Mouse (Mus musculus) embryo, embryonic 11 days (tissue): ENCODE results near the gene Kctd19.
A peak's percentile ranks its signal among the peaks of the same experiment; 100 is the strongest.

Source experiments
- DNase-seq: peaks from one replicate; pipeline ENCODE4 v3.0.0-alpha.2; 2015

The Kctd19 gene

GRCm38 (mm10) chr8:105419800-105420199 is 6.5 kb upstream of the Kctd19 start:
- DNase-seq, result no peak

DNA sequence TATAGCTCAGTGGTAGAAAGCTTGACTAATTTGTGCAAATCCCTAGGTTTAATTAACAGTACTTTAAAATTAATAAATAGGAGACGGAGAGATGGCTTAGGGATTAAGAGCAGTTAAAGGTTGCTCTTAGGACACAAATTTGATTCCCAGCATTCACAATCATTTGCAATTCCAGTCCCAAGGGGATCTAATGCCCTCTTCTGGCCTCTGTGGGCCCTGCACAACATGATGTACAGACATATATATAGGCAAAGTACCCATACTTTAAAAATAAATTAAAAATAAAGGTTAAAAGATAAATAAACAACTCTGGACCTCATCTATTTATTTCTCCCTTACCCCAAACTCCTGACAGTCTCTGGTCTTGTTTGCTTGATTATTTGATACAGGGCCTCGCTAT is 5.7 kb upstream of the Kctd19 start:
- DNase-seq, result no peak

- no peak for DNase-seq
Measured at GRCm38 (mm10) chr8:105409947-105410346, 3.4 kb downstream of the Kctd19 start.

DNA sequence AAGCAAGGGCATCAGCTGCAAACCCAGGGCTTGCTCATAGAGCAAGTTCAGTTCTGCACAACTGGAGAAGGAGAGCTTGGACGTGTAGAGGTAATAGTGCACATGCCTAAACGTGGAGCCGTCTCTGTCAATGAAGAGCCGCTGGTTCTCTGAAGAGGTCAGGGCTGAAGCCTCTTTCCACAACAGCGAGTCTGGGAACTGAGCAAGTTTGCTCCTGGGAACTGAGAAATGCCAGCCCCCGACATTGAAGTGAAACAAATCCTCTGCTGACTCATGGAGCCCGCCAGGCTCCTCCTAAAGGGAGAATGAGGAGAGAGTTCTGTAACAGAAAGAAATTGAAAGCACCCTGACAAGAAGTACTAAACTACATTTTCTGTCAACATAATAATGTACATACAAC is 5.0 kb downstream of the Kctd19 start:
- no peak for DNase-seq

DNA sequence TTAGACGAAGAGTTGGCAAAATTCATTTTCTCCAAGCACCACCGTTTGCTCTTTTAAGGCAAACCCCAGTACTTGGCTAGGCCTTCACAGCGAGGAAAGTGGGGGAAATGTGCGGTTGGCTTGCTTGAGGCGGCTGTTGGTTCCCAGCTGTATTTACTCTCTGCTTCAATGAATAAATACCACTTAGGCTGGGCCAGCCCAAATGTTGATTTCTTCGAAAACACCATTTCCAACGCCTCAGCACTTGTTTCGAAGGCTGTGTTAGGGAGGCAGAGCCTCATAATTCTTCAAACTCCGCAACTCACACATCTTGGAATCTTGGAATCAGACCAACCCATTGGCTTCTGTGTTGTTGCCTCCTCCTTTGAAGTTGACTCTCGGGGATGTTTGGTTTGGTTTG is 6.9 kb downstream of the Kctd19 start:
- no peak for DNase-seq

DNA sequence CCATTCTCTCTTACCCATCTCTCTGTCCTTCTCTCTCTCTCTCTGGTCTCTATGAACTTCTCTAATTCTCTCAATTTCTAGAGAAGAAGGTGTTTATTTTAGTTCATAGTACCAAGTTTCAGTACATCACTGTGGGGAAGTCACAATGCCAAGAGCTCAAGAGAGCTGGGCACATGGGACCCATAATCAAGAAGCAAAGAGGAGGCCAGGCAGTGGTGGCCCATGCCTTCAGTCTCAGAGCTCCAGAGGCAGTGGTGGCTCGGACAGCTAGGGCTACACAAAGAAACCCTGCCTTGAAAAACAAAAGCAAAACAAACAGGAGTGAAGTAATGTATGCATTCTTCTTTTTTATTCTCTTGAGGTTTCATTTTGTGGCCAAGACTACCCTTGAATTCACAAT is 8.8 kb downstream of the Kctd19 start:
- no peak for DNase-seq

GRCm38 (mm10) chr8:105403467-105403866 is 9.8 kb downstream of the Kctd19 start:
- DNase-seq, result no peak

GRCm38 (mm10) chr8:105400016-105400415 is 13.3 kb downstream of the Kctd19 start:
- DNase-seq, result no peak

GRCm38 (mm10) chr8:105397747-105398146 is 15.6 kb downstream of the Kctd19 start:
- peak; percentile 77 for DNase-seq

- DNase-seq, result no peak
Measured at GRCm38 (mm10) chr8:105393915-105394314, 19.4 kb downstream of the Kctd19 start.

GRCm38 (mm10) chr8:105393089-105393787 is 20.1 kb downstream of the Kctd19 start:
- no peak for DNase-seq

DNA sequence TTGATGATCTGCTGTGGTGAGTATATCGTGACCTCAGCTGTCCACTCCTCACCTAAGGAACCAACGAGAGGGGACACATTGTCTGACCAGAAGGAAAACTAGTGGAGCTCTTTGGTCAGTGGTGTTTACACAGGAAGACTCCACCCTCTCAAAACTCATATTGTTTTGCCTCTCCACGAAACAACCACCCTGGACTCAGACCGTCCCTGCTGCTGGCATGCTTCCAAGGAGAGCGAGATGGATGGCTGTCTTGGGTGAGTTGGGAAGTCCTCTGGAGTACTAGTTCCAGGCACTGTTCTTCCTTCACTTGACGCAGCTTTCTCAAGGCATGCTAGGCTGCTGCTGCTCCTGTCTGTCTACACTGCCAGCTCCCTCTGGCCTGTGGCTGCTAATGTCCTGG is 24.2 kb downstream of the Kctd19 start:
- no peak for DNase-seq

DNA sequence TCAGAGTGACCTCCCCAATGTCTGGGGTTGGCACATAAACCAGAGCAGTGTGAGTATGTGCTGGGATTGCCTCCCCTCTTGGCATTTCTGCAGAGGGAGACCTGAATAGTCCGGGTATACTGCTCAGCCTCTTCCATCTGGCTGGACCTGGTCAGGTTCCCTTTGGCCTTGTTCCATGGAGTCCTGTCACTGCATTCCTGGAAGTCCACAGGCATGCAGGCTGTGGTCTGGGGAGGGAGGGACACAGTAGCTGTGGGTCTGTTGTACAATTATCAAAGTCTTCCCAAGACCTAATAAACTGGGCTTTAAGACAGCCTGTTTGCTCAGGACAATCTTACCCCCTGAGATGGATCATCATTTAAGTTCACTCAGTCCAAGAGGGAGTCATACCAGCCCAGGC is 26.2 kb downstream of the Kctd19 start:
- no peak for DNase-seq

DNA sequence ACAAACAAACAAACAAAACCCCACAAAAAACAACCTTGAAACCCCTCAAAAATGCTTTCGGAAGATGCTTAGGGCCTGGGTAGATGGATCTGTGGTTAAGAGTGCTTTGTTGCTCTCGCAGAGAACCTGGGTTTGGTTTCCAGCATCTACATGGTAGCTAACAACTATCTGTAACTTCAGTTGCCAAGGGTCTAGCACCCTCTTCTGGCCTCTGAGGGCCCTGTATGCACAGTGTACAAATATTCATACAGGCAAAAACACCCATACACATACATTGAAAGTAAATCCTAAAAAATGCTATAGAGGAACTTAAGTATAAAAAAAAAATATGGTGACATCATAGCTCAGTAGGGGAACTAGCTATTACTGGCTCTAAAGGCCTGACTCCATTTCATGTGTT is 29.2 kb downstream of the Kctd19 start:
- no peak for DNase-seq

- no peak for DNase-seq
Measured at GRCm38 (mm10) chr8:105380308-105380707, 33.0 kb downstream of the Kctd19 start.

- no peak for DNase-seq
Measured at GRCm38 (mm10) chr8:105378673-105379072, 34.6 kb downstream of the Kctd19 start.

DNA sequence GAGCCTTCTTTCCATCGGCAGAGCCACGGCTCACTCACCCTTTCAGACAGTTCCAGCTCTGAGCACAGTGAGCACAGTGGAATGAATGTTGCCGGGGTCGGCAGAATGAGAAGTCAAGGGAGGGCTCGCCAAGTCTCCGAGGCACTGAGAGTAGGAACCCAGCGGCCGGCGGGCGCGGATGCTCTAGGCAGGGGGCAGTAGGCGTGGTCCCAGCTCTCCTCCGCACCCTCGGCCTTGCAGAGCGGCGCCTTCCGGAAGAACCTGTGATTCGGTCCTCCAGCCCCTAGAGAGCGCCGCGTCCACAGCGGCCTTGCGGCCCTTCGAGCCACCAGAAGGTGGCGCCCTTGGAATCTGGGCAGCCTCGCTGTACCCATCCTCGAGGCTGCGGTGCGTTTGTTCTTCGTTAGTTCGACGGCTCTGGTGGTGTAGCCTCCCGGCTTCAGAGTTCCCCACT is 38.8 kb downstream of the Kctd19 start:
- peak; percentile 64 for DNase-seq

DNA sequence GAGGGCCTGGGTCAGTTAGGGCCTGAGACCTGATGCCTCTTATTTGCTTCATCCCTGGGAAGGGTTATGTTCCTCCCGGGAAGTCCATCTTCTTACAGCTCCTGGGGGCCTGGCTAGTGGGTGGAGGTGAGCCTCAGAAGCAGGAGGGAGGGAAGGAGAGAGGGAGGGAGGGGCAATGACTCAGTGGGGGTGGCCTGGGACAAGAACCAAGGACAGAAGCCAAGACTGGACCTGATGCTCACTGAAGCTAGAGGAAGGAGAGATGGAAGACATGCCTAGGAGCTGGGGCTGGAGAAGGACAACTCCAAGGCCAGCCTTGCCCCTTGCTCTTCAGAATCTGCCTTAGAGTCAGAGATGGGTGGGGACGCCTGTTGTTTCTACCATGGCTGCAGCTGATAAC is 40.3 kb downstream of the Kctd19 start, which contains the start of gene Plekhg4:
TSS of gene Plekhg4 (plus strand) at position 243 of the 400 bp plus-strand sequence.
- DNase-seq, result no peak

GRCm38 (mm10) chr8:105372473-105372872 is 40.8 kb downstream of the Kctd19 start:
- no peak for DNase-seq

- no peak for DNase-seq
Measured at GRCm38 (mm10) chr8:105367107-105367506, 46.2 kb downstream of the Kctd19 start.

DNA sequence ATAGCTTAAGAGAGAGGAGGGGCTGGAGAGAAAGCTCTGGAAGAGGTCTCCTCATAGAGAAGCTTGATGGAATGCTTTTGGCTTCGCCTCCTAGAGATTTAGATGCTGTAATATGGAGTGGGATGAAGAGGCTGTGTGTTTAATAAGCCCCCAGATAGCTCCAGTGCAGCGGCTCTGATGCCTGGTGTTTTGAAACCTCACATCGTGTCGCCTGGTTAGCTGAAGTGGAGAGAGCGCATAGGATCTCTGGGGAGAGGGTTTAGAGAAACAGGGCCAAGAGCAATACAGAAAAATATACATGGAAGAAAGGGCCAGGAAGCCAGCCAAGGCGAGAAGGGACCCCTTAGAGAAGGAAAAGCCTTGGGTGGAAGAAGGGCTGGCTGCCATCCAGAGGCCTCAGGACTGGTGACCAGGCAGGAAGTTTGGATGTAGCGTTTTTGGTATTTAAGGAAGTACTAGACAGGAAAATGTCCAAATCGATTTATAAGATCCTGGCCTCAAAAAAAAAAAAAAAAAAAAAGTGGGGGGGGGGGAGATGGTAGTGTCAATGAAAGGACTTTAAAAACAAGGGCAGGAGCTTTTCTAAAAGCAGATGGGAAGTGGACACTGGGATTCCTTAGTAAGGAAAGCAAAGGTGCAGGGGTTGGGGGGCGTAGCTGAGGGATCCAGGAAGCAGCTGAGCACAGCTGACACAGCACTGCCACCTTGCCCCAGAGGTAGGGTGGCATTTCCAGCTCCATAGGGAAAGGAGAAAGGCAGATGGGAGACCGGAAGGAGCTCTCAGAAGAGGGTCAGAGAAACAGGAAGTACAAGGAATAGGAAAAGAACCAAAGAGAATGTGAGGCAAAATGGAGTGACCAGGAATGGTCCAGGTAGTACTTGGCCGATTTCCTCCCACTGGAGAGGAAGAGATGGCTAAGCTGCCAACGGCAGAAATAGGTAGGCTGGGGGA is 51.3 kb downstream of the Kctd19 start:
- no peak for DNase-seq

GRCm38 (mm10) chr8:105359646-105360045 is 53.7 kb downstream of the Kctd19 start:
- peak; percentile 66 for DNase-seq

DNA sequence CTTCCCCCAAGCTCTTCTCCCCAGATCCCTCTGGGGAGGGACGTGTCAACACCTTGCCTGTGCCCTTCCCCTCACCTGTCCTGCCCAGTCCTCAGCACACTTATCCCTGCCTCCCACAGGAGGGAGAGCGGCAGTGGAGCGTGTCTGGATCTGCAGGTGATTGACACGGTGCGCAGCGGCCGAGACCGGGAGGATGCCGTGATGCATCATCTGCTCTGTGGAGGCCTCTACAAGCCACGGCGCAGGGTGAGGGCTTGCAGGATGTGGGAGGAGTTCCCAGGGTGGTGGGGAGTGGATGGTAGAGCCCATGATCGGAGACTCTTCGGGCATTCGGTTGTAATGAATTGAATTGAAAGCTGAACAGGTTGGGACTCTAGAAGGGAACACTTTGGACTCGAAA is 54.1 kb downstream of the Kctd19 start:
- DNase-seq, result no peak

DNA sequence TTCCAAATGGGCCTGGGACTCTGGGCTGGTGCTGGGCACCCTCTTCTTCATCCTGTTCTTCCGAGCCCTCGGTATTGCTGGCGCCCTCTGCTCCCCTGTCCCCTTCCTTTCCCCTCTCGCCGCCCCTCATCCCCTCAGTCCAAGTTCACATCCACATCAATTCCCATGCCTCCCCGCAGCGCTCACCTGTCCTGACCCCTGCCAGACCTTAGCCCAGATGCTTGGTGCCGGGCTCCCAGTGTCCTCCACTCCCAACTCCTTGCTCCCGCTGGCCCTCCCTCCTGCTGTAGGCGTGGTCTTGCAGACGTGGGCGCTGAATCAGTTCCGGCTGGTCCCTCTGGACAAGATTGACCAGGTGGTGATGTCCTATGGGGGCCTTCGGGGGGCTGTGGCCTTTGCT is 56.6 kb downstream of the Kctd19 start:
- DNase-seq, result no peak
